Mouse (Mus musculus): ENCODE data around the gene Ccr4. TPM values are rescaled to one million over a fixed set of nuclear protein-coding genes. Genes with fewer than 3 reads are reported as not detected.

The Ccr4 gene
- polyA plus RNA-seq, 1 experiment from 2014 or later = not detected

DNA sequence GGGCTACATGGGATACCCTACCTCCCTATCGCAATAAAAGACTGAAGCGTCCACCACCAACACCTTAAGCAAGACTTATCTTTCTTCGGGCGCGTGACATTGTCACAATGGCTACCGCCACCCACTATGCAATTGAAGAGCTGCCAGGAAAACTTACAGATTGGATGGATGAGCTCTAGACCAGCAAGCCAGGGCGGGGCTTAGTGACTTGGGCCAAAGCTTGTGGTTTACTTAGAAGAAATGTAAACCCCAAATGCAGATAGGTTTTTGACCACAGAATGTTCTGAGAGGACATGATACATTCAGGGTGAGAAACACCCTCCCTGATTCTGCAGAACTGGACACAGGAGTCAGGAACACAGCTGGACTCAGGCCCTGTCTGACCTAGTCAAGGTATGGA lies 3.6 kb downstream of the Ccr4 start:
- Histone ChIP-seq H3K27ac (no peak overlapping the region), H3K36me3 (no peaks in the 10 kb centered on the region), H3K4me2 (no peak overlapping the region), H3K27me3 (no peaks in the 10 kb centered on the region), H3K9me3 (replicated peaks) (no peaks in the 10 kb centered on the region), H3K4me1 (replicated peaks) (peaks cover 23% of the 10 kb centered on the region), H3K9ac (no peak overlapping the region), H3K4me3 (replicated peaks) (no peak overlapping the region)
- ATAC-seq (ENCODE audit: low read depth) = no peak
- WGBS (ENCODE audit: insufficient replicate concordance) = 21% methylated on average over 7 of the region's 7 CpGs
- DNase-seq = no peak

DNA sequence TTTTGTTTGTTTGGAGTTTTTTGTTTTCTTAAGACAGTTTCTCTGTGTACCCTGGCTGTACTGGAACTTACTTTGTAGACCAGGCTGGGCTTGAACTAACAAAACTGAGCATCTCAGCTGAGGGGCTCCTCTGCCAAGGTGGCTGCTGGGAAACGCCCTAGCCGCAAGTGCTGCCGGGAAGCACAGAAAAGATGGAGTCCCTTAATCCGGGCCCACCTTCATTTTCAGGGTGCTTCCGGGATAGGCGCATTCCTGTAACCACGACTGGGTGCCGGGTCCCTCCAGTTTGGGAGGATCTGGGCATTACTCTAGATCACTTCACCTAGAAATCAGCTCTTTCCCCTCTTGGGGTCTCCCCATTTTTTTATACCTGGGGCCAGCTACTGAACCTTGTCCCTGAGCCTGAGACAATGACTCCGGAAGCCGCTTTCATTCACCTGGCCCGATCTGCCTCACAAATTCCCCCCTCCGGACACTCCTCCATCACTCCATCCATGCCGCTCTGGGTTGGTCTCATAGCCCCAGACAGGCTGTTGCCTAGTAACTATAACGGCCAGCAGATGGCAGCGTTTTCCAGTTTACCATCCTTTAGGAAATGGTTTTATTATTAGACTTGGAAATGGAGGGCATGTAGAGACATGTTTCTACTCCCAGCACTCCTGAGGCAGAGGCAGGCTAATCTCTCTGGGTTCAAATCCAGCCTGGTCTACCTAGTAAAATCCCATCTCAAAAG lies 4.8 kb downstream of the Ccr4 start:
- ATAC-seq (ENCODE audit: low read depth) (peak; percentile 37; the same call in 1 of the 2 replicates), DNase-seq (peak; percentile 36)
- H3K4me1 ChIP-seq (replicated peaks) = peaks cover 23% of the 10 kb centered on the region
- H3K9me3 ChIP-seq (replicated peaks) = no peaks in the 10 kb centered on the region
- H3K9ac ChIP-seq = no peak overlapping the region
- WGBS (ENCODE audit: insufficient replicate concordance) = 16% methylated on average over 15 of the region's 15 CpGs
- no peaks in the 10 kb centered on the region for H3K36me3 ChIP-seq
- H3K27me3 ChIP-seq = no peaks in the 10 kb centered on the region
- no peak overlapping the region for H3K4me2 ChIP-seq
- no peak overlapping the region for H3K4me3 ChIP-seq (replicated peaks)
- no peak overlapping the region for H3K27ac ChIP-seq

DNA sequence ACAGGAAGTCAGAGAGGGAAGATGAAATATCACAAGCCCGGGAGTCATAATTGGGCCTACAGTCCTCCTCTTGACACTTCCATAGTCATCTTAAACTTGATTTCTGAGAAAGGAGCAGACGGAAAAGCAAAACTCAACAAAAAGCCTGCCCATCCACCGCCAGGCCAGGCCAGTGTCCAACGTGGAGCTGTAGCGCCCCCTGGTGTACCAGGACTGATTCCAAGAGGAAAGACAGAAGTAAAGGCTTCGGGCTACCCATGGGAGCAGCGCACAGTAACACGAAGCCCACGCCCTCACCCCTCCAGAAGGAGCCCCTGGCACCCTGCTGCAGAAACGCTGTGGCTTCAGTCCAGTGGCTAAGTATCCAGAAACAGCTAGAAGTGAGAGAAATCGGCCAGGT lies 6.5 kb downstream of the Ccr4 start:
- Histone ChIP-seq H3K9ac (no peak overlapping the region), H3K27me3 (no peaks in the 10 kb centered on the region), H3K4me1 (replicated peaks) (peaks cover 21% of the 10 kb centered on the region), H3K27ac (no peak overlapping the region), H3K4me3 (replicated peaks) (no peak overlapping the region), H3K36me3 (no peaks in the 10 kb centered on the region), H3K9me3 (replicated peaks) (no peaks in the 10 kb centered on the region), H3K4me2 (no peak overlapping the region)
- DNase-seq (peak; percentile 80), ATAC-seq (ENCODE audit: low read depth) (no peak; the same call in 1 of the 2 replicates)
- WGBS (ENCODE audit: insufficient replicate concordance) = 5% methylated on average over 11 of the region's 11 CpGs

DNA sequence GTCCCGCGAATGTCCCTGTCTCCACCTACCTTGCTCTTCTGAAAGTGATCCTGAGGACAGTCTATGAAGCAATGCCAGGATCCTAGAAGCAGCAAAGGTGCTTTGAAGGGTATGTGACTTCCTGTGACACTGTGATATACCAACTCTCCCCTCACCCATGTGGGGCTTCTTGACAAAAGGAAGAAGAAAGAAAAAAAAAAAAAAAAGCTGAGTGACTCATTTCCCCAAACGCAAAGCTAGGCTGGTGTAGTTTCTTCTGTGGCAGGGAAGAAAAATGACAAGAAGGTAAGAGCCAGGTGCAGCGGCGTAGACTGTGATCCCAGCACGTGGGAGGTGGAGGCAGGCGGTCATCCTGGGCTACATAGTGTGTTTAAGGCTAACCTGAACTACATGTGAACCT lies 8.2 kb downstream of the Ccr4 start:
- ATAC-seq (ENCODE audit: low read depth) = no peak
- no peak for DNase-seq
- WGBS (ENCODE audit: insufficient replicate concordance) = 68% methylated on average over 7 of the region's 7 CpGs
- no peak overlapping the region for H3K9ac ChIP-seq
- H3K4me2 ChIP-seq = no peak overlapping the region
- no peaks in the 10 kb centered on the region for H3K36me3 ChIP-seq
- no peak overlapping the region for H3K27ac ChIP-seq
- peaks cover 3% of the 10 kb centered on the region for H3K4me1 ChIP-seq (replicated peaks)
- H3K27me3 ChIP-seq = no peaks in the 10 kb centered on the region
- no peaks in the 10 kb centered on the region for H3K9me3 ChIP-seq (replicated peaks)
- H3K4me3 ChIP-seq (replicated peaks) = no peak overlapping the region

DNA sequence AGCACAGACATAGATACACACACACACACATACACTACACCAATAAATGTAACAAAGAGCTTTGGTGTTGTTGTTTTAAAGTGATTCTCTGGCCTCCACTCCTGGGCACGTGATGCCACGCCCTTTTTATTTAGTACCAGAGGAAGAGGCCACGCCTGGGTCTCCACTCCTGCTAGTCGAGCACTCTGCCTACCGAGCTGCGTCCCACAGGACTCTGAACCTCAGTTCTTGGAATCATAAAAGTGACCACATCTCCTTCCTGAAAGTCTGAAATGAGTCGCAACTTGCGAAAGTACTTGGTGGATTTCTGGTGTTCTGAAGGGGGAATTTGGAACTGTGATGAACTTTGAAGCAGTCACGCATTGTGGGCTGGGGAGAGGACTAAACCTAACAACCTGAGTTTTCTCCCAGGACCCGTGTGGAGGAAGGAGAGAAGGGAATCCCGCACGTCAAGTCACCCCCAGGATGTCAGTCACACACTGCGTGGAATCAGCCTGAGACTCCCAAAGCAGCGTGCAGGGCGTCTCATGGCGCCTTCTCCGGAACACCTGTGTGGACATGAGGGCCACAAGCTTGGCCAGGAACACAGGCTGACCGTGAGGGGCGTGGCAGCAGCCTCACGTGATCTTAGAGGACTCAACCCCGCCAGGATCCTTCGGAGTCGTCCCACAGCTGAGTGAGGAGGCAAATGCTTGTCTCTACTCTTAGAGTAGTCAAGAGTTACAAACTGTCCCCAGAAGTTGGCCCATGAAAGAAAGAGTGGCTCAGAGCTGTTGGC lies 17.0 kb downstream of the Ccr4 start:
- Histone ChIP-seq H3K9ac (no peak overlapping the region), H3K4me2 (no peak overlapping the region), H3K9me3 (replicated peaks) (no peaks in the 10 kb centered on the region), H3K36me3 (no peaks in the 10 kb centered on the region), H3K27me3 (no peaks in the 10 kb centered on the region), H3K4me1 (replicated peaks) (no peaks in the 10 kb centered on the region), H3K27ac (no peak overlapping the region), H3K4me3 (replicated peaks) (no peak overlapping the region)
- ATAC-seq (ENCODE audit: low read depth) = no peak
- WGBS (ENCODE audit: insufficient replicate concordance) = 60% methylated on average over 23 of the region's 23 CpGs
- DNase-seq = no peak

DNA sequence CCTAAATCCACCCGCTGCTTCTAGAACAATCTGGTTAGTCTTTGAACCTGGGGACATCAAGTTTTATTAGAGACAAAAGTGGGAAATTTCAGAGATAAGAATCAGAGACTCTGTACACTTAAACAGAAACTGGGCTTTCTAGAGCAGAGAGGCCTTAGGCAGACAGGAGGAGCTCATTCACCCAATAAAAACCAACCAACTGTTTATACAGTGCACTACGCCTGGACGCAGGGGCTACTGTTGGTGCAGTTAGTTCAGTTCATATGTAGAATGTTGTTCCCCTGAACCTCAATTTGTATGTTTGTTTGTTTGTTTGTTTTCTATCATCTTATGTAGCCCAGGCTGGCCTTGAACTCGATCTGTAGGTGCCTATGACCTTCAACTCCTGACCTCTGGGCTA lies 17.9 kb downstream of the Ccr4 start:
- DNase-seq = no peak
- no peak overlapping the region for H3K27ac ChIP-seq

DNA sequence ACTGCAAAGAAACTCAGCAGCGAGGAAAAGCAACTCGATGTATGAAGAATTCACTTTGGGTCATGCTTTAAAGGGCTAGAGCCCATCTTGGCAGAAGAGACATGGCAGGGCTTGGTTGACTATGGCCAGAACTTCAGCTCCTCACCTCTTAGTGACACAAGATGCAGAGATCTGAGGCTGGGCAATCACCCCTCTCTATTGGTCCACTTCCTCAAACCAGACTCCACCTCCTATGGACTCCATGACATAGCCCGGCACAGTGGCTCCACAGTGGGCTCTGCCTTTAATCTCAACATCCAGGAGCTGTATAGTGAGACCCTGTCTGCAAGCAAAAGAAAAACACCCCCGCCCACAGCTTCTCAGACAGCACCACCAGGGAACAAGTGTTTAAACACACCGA lies 19.9 kb downstream of the Ccr4 start:
- no peaks in the 10 kb centered on the region for H3K27me3 ChIP-seq

More for the DNA sequence above, 17.9 kb downstream of the Ccr4 start:
- Histone ChIP-seq H3K4me1 (replicated peaks) (no peaks in the 10 kb centered on the region), H3K9ac (no peak overlapping the region), H3K27me3 (no peaks in the 10 kb centered on the region), H3K4me2 (no peak overlapping the region), H3K36me3 (no peaks in the 10 kb centered on the region), H3K4me3 (replicated peaks) (no peak overlapping the region), H3K9me3 (replicated peaks) (no peaks in the 10 kb centered on the region)
- no peak for ATAC-seq (ENCODE audit: low read depth)
- 71% methylated on average over 4 of the region's 4 CpGs for WGBS (ENCODE audit: insufficient replicate concordance)

DNA sequence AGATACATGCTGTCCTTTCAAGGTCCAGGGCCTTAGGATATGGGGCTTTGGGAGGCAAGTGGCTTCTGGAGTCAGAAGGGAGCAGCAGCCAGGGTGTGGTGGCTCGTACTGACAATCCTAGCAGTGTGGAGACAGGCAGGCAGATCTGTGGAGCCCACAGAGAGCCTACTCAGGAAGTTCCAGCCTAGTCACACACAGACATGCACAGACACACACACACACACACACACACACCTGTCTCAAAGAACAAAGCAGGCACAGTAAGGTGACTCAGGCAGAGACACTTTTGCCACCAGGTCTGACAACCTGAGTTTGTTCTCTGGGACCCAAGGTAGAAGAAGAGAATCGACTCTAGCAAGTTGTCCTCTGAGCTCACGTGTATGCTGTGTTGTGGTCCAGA lies 23.8 kb downstream of the Ccr4 start:
- H3K36me3 ChIP-seq = no peaks in the 10 kb centered on the region
- DNase-seq = no peak
- H3K9me3 ChIP-seq (replicated peaks) = no peaks in the 10 kb centered on the region
- H3K9ac ChIP-seq = no peak overlapping the region
- no peak for ATAC-seq (ENCODE audit: low read depth)
- no peak overlapping the region for H3K27ac ChIP-seq
- 54% methylated on average over 3 of the region's 3 CpGs for WGBS (ENCODE audit: insufficient replicate concordance)
- H3K4me2 ChIP-seq = no peak overlapping the region
- H3K4me1 ChIP-seq (replicated peaks) = no peaks in the 10 kb centered on the region
- no peak overlapping the region for H3K4me3 ChIP-seq (replicated peaks)
- H3K27me3 ChIP-seq = no peaks in the 10 kb centered on the region

More for the DNA sequence above, 19.9 kb downstream of the Ccr4 start:
- Histone ChIP-seq H3K4me2 (no peak overlapping the region), H3K36me3 (no peaks in the 10 kb centered on the region), H3K27ac (no peak overlapping the region), H3K9ac (no peak overlapping the region), H3K4me1 (replicated peaks) (no peaks in the 10 kb centered on the region), H3K4me3 (replicated peaks) (no peak overlapping the region), H3K9me3 (replicated peaks) (no peaks in the 10 kb centered on the region)
- DNase-seq = no peak
- no peak for ATAC-seq (ENCODE audit: low read depth)
- 65% methylated on average over 5 of the region's 5 CpGs for WGBS (ENCODE audit: insufficient replicate concordance)

DNA sequence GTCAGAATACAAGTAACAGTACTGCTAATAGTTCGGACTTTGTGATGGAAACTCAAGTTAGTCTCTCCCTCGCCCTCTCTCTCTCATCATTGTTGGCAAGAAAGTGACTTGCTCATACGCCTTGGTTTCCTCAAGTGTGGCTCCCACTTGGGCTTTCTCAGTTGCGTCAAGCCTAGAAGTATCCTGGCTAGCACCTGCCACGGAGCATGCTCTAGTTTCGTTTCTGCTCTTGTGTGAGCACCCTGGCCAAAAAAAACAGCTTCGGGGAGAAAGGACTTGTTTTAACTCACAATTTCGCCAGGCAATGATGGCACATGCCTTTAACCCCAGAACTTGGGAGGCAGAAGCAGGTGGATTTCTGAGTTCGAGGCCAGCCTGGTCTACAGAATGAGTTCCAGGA lies 27.7 kb downstream of the Ccr4 start:
- Histone ChIP-seq H3K9ac (no peak overlapping the region), H3K27me3 (no peaks in the 10 kb centered on the region), H3K27ac (no peak overlapping the region), H3K4me1 (replicated peaks) (no peaks in the 10 kb centered on the region), H3K4me3 (replicated peaks) (no peak overlapping the region), H3K4me2 (no peak overlapping the region), H3K36me3 (no peaks in the 10 kb centered on the region), H3K9me3 (replicated peaks) (no peaks in the 10 kb centered on the region)
- ATAC-seq (ENCODE audit: low read depth) (no peak), DNase-seq (no peak)
- WGBS (ENCODE audit: insufficient replicate concordance) = 75% methylated on average over 9 of the region's 9 CpGs

DNA sequence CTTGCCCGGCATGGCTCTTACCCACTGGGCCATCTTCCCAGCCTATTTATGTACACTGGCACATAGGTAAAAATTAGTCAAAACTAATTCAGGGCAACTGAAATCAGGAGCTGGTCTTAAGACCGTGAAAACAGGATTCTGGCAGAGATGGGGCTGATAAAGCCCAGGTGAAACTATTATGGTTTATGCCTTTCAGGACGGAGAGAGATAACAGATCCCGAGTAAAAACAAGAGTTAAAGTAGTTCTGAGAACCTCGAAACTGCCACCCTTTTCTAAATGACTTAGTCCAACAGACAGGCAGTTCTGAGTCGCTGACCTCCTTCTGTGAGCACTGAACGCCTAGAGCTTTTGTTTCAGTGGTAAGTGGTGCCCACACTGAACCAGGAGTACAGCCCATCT lies 32.8 kb downstream of the Ccr4 start:
- H3K4me3 ChIP-seq (replicated peaks) = no peak overlapping the region
- H3K9ac ChIP-seq = no peak overlapping the region
- no peak overlapping the region for H3K27ac ChIP-seq
- no peak overlapping the region for H3K4me2 ChIP-seq
- H3K4me1 ChIP-seq (replicated peaks) = peaks cover 18% of the 10 kb centered on the region
- H3K36me3 ChIP-seq = peaks cover 4% of the 10 kb centered on the region; the same call in 1 of the 2 replicates
- ATAC-seq (ENCODE audit: low read depth) = no peak
- 67% methylated on average over 7 of the region's 7 CpGs for WGBS (ENCODE audit: insufficient replicate concordance)
- DNase-seq = no peak
- no peaks in the 10 kb centered on the region for H3K9me3 ChIP-seq (replicated peaks)
- no peaks in the 10 kb centered on the region for H3K27me3 ChIP-seq

DNA sequence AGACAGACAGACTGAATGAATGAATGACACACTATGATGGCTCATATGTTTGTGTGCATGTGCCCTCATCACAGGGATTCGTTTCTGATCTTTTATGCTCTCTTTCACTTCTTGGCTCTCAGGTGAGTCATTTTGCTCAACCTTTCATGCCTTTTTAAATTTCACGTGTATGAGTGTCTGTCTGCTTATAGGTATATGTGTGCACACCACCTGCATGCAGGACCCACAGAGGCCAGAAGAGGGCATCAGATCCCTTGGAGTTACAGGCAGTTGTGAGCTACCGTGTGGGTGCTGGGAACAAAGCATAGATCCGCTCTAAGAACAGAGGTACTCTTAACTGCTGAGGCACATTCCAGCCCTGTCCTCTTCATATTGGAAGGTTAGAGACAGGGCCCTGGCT lies 36.0 kb downstream of the Ccr4 start:
- peaks cover 11% of the 10 kb centered on the region for H3K36me3 ChIP-seq
- no peak overlapping the region for H3K27ac ChIP-seq
- H3K4me2 ChIP-seq = no peak overlapping the region
- DNase-seq (no peak), ATAC-seq (ENCODE audit: low read depth) (no peak)
- H3K4me3 ChIP-seq (replicated peaks) = no peak overlapping the region
- no peaks in the 10 kb centered on the region for H3K27me3 ChIP-seq
- no peak overlapping the region for H3K9ac ChIP-seq
- H3K4me1 ChIP-seq (replicated peaks) = peaks cover 28% of the 10 kb centered on the region
- H3K9me3 ChIP-seq (replicated peaks) = no peaks in the 10 kb centered on the region
- WGBS (ENCODE audit: insufficient replicate concordance) = 78% methylated on average over 4 of the region's 4 CpGs

All from liver, embryonic 13.5 days (tissue).